Mouse (Mus musculus) neural tube, embryonic 14.5 days (tissue): Measurements from ENCODE around the gene Gm9603. TPM values are rescaled to one million over a fixed set of nuclear protein-coding genes. Genes with fewer than 3 reads are reported as not detected.
"Not testable (repeated sequence)": the region's sequence is repeated elsewhere in the genome, so short reads cannot be mapped to it uniquely, and the experiment has no call there.

Experiments used
- ATAC-seq: fragments of 200-750 bp; cut with Nextera tagmentation; 2 replicates; pipeline ENCODE4 v1.8.0; 2017; ENCODE audit warnings: low read depth, mild to moderate bottlenecking, moderate TSS enrichment, moderate library complexity
- H3K27ac ChIP-seq: fragments of 300-500 bp; sonication (generic); 2 replicates; pipeline ENCODE4 v1.5.1; 2014; ENCODE audit warnings: low read depth, mild to moderate bottlenecking, control low read depth, low read length, moderate library complexity, mixed read lengths
- H3K27me3 ChIP-seq: fragments of 300-500 bp; sonication (generic); 2 replicates; pipeline ENCODE4 v1.6.1; 2014; ENCODE audit warnings: low read length; ENCODE audit not compliant: control insufficient read depth, insufficient read depth
- H3K36me3 ChIP-seq: fragments of 300-500 bp; sonication (generic); 2 replicates; pipeline ENCODE4 v1.6.1; 2014; ENCODE audit warnings: low read length, mixed read lengths; ENCODE audit not compliant: control insufficient read depth, insufficient read depth
- H3K4me1 ChIP-seq: fragments of 300-500 bp; sonication (generic); 2 replicates; pipeline ENCODE4 v1.6.1; 2014; ENCODE audit warnings: low read length; ENCODE audit not compliant: control insufficient read depth, insufficient read depth
- H3K4me2 ChIP-seq: fragments of 300-500 bp; sonication (generic); 2 replicates; pipeline ENCODE4 v1.6.1; 2014; ENCODE audit warnings: mild to moderate bottlenecking, low read depth, low read length, control low read depth
- H3K4me3 ChIP-seq: fragments of 300-500 bp; sonication (generic); 2 replicates; pipeline ENCODE4 v1.5.1; 2014; ENCODE audit warnings: low read depth, low read length, control low read depth, mixed read lengths
- H3K9ac ChIP-seq: fragments of 300-500 bp; sonication (generic); replicated peaks from 2 replicates; pipeline ENCODE4 v1.6.1; 2014; ENCODE audit warnings: low read depth, mild to moderate bottlenecking, control low read depth, low read length, mixed read lengths
- H3K9me3 ChIP-seq: fragments of 300-500 bp; sonication (generic); 2 replicates; pipeline ENCODE4 v1.6.1; 2016; ENCODE audit warnings: low read length; ENCODE audit not compliant: control insufficient read depth
- WGBS: fragments of 180-500 bp; shearing (Covaris S2); extraction: QIAGEN DNeasy Blood & Tissue Kit; methylation state at CpG from one replicate; pipeline ENCODE4 v1.1.7; 2014; 5-methylcytosine and 5-hydroxymethylcytosine counted together
- polyA plus RNA-seq: library from polyadenylated mRNA; unstranded; fragments of >200 nt; fragmentation: Nextera tagmentation; extraction: Ambion mirVana; gene quantifications from 2 replicates; pipeline ENCODE4 v1.2.1, GENCODE M21; 2014

Gm9603 gene
- not detected in 2 replicates for polyA plus RNA-seq

DNA sequence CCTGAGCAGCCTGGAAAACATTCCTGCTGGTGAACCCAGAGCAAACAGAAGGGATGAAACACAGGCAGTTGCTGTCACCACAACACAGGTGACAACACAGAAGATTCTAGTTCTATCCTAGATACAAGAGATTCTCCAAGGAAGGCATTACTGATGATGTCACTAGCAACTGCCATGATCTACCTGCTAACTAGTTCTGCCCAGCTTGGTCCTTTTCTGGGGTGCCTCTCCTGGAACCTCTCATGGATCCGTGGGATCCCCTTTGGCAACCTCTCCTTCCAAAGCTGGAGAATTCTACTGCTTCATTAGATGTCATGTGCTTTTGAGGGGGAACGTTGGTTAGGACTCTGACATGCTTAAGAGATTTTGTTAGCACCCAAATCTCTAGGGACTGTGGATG, at the start of gene Gm9603:
TSS of gene Gm9603 (minus strand) at position 101 of the 400 bp plus-strand sequence.
- H3K4me3 ChIP-seq, H3K4me2 ChIP-seq, H3K36me3 ChIP-seq, ATAC-seq, H3K27ac ChIP-seq, H3K4me1 ChIP-seq, H3K27me3 ChIP-seq, H3K9me3 ChIP-seq, H3K9ac ChIP-seq: not testable (repeated sequence)
- WGBS, result no CpG with 5 or more reads among the region's 2 CpGs

DNA sequence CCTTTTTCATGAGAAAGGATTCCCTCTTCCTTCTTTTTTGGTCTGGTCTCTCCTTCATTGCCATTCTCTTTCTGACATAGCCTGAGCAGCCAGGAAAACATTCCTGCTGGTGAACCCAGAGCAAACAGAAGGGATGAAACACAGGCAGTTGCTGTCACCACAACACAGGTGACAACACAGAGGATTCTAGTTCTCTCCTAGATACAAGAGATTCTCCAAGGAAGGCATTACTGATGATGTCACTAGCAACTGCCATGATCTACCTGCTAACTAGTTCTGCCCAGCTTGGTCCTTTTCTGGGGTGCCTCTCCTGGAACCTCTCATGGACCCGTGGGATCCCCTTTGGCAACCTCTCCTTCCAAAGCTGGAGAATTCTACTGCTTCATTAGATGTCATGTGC, 54.3 kb downstream of the Gm9603 start, which contains the start of gene Gm8265:
TSS of gene Gm8265 (minus strand) at position 101 of the 400 bp plus-strand sequence.
- H3K36me3 ChIP-seq, H3K4me2 ChIP-seq, H3K9me3 ChIP-seq, H3K9ac ChIP-seq, ATAC-seq, H3K4me3 ChIP-seq, H3K4me1 ChIP-seq, H3K27ac ChIP-seq, H3K27me3 ChIP-seq: not testable (repeated sequence)
- no CpG with 5 or more reads among the region's 1 CpGs for WGBS

Other genes starting within 250 kb of the Gm9603 start
- 3.4 and 4.2 TPM in 2 replicates for gene Gm3194, start 232.0 kb downstream of the Gm9603 start, polyA plus RNA-seq
- gene Gm8246, start 209.6 kb downstream of the Gm9603 start, polyA plus RNA-seq, result not detected in 2 replicates
- gene Gm3187, start 203.2 kb downstream of the Gm9603 start, polyA plus RNA-seq, result 0.20 TPM in 1 of 2 replicates, not detected in the other
- gene Gm3488, start 185.8 kb downstream of the Gm9603 start, polyA plus RNA-seq, result 15.4 and 22.2 TPM in 2 replicates
- gene Gm3532, start 149.0 kb downstream of the Gm9603 start, polyA plus RNA-seq, result not detected in 2 replicates
- gene Gm8265, start 54.4 kb downstream of the Gm9603 start, polyA plus RNA-seq, result not detected in 2 replicates
- 0.72 and 1.8 TPM in 2 replicates for gene Gm3373, start 54.1 kb upstream of the Gm9603 start, polyA plus RNA-seq
- gene Gm3383, start 120.5 kb upstream of the Gm9603 start, polyA plus RNA-seq, result 3.9 and 5.7 TPM in 2 replicates
- not detected in 2 replicates for gene Gm3424, start 142.9 kb upstream of the Gm9603 start, polyA plus RNA-seq
- 0.88 and 1.8 TPM in 2 replicates for gene Gm8237, start 192.9 kb upstream of the Gm9603 start, polyA plus RNA-seq